Mouse (Mus musculus): ENCODE results near the gene Tmem156. TPM values are rescaled to one million over a fixed set of nuclear protein-coding genes. Genes with fewer than 3 reads are reported as not detected.

The Tmem156 gene
- 13.2 TPM for polyA plus RNA-seq (2017; shearing (Covaris generic))

DNA sequence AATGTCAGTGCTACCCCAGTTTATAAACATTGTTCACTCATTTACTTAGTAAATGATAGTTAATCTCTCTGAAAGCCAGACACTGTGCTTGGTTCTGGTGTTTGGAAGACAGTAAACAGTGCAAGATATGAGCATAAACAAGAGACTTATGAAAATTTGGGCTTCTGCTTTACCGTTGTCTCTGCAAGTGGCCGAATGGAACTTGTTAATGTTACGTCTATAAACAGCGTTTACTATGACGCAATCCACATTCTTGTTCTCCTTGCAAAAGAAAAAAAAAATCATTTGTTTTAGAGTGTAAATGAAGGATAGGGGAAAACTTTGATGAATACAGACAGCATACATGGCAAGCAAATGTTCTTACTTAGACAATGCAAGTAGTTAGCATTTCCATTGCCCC, at the start of gene Tmem156:
Gene Tmem156 (minus strand): TSS at position 212 of the 400 bp plus-strand sequence.

DNA sequence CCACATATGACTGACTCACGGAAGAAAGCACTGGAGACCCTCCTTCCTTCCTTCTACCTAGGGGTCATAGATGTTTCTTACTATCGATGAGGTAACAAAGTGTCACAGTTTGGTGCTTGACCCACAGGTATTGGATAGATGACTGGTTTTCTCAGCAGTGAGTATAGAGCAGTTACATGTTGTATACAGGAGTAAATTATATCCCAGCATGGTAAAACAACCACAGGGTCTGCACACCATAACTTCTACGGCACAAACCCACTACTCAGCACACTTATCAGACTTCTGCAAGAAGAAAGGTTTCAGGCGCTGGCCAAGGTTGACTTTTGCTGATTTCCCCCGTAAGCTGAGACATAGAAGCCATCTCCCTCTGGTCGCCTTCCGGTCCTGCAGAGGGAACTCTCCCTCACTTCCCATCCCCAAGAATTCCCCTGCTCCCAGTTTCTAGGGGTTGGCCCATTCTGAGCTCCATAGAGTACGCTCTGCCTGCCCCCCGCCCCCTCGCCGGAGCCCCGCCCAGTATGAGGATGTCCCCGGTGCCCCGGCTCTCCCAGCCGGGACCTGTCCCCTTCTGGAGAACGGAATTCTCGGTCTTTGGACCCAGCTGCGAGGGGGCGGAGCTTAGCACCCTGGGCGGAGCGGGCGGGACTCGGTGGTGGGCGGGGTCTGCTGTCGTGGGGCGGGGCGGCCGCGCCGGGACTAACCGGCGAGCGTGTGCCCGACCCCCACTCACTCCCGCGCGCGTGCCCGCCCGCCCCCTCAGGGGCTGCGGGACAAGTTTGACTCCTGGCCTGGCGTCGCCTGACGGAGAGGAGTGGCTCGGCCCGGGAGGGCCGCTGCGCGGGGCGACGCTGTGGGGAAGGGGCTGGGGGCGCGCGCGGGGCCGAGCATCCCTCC, 15.2 kb upstream of the Tmem156 start, which contains the start of gene Klhl5:
Gene Klhl5 (plus strand): TSS at position 664 of the 897 bp plus-strand sequence.

Other genes starting within 250 kb of the Tmem156 start
- 8.8 TPM for gene Tlr1, start 158.6 kb downstream of the Tmem156 start, polyA plus RNA-seq (2017; shearing (Covaris generic))
- gene Tlr6, start 132.0 kb downstream of the Tmem156 start, polyA plus RNA-seq (2017; shearing (Covaris generic)), result 1.8 TPM
- 1.1 TPM for gene Fam114a1, start 122.1 kb downstream of the Tmem156 start, polyA plus RNA-seq (2017; shearing (Covaris generic))
- 35.8 TPM for gene Klhl5, start 15.4 kb upstream of the Tmem156 start, polyA plus RNA-seq (2017; shearing (Covaris generic))
- gene Wdr19, start 107.6 kb upstream of the Tmem156 start, polyA plus RNA-seq (2017; shearing (Covaris generic)), result 3.8 TPM
- 42.8 TPM for gene Rfc1, start 243.5 kb upstream of the Tmem156 start, polyA plus RNA-seq (2017; shearing (Covaris generic))

Measured in effector memory CD4-positive, alpha-beta T cell, adult 5 months (primary cell).